Mouse (Mus musculus) liver, embryonic 12.5 days (tissue): ENCODE data around the gene Rps6kb2. TPM values are rescaled to one million over a fixed set of nuclear protein-coding genes. Genes with fewer than 3 reads are reported as not detected.
A peak's percentile ranks its signal among the peaks of the same experiment; 100 is the strongest.

Experiments
- ATAC-seq: fragments of 200-750 bp; cut with Nextera tagmentation; 2 replicates; pipeline ENCODE4 v1.8.0; 2017; ENCODE audit warnings: moderate number of reproducible peaks, mild to moderate bottlenecking, moderate library complexity
- H3K27ac ChIP-seq: fragments of 300-500 bp; sonication (generic); 2 replicates; pipeline ENCODE4 v1.5.1; 2016; ENCODE audit warnings: mild to moderate bottlenecking
- H3K27me3 ChIP-seq: fragments of 300-500 bp; sonication (generic); replicated peaks from 2 replicates; pipeline ENCODE4 v1.6.1; 2016; ENCODE audit warnings: mild to moderate bottlenecking, moderate library complexity
- H3K36me3 ChIP-seq: fragments of 300-500 bp; sonication (generic); 2 replicates; pipeline ENCODE4 v1.6.1; 2016; ENCODE audit warnings: mild to moderate bottlenecking, moderate library complexity
- H3K4me1 ChIP-seq: fragments of 300-500 bp; sonication (generic); 2 replicates; pipeline ENCODE4 v1.6.1; 2016
- H3K4me2 ChIP-seq: fragments of 300-500 bp; sonication (generic); 2 replicates; pipeline ENCODE4 v1.6.1; 2016; ENCODE audit warnings: mild to moderate bottlenecking, moderate library complexity
- H3K4me3 ChIP-seq: fragments of 300-500 bp; sonication (generic); 2 replicates; pipeline ENCODE4 v1.5.1; 2016; ENCODE audit warnings: mild to moderate bottlenecking, moderate library complexity
- H3K9ac ChIP-seq: fragments of 300-500 bp; sonication (generic); 2 replicates; pipeline ENCODE4 v1.6.1; 2016; ENCODE audit warnings: mild to moderate bottlenecking, moderate library complexity
- H3K9me3 ChIP-seq: fragments of 300-500 bp; sonication (generic); replicated peaks from 2 replicates; pipeline ENCODE4 v1.6.1; 2016; ENCODE audit warnings: mild to moderate bottlenecking, moderate library complexity
- WGBS: fragments of 180-500 bp; shearing (Covaris S2); methylation state at CpG from one replicate; pipeline ENCODE4 v1.1.7; 2016; ENCODE audit not compliant: insufficient replicate concordance; 5-methylcytosine and 5-hydroxymethylcytosine counted together
- polyA plus RNA-seq: library from polyadenylated mRNA; unstranded; fragments of >200 nt; fragmentation: Nextera tagmentation; extraction: Ambion mirVana; gene quantifications from 2 replicates; pipeline ENCODE4 v1.2.1, GENCODE M21; 2016

The Rps6kb2 gene
- polyA plus RNA-seq, 1 experiment from 2014 or later: 39.1 TPM

- 61% methylated on average over 6 of the region's 6 CpGs for WGBS
Observed at GRCm38 (mm10) chr19:4119716-4120487, 43.3 kb downstream of the Rps6kb2 start.

GRCm38 (mm10) chr19:4118350-4118749 is 44.8 kb downstream of the Rps6kb2 start:
- Histone ChIP-seq H3K4me2 (no peak overlapping the region), H3K9me3 (no peaks in the 10 kb centered on the region), H3K9ac (no peak overlapping the region), H3K36me3 (peaks cover 48% of the 10 kb centered on the region), H3K27ac (no peak overlapping the region), H3K27me3 (no peaks in the 10 kb centered on the region), H3K4me1 (peaks cover 52% of the 10 kb centered on the region), H3K4me3 (no peak overlapping the region)
- 84% methylated on average over 2 of the region's 2 CpGs for WGBS
- no peak for ATAC-seq

More at GRCm38 (mm10) chr19:4119716-4120487, 43.3 kb downstream of the Rps6kb2 start:
- no peak overlapping the region for H3K27ac ChIP-seq
- H3K9me3 ChIP-seq: no peaks in the 10 kb centered on the region
- H3K4me1 ChIP-seq: peaks cover 53% of the 10 kb centered on the region
- no peaks in the 10 kb centered on the region for H3K27me3 ChIP-seq
- H3K36me3 ChIP-seq: peaks cover 36% of the 10 kb centered on the region
- no peak for ATAC-seq
- no peak overlapping the region for H3K4me3 ChIP-seq
- no peak overlapping the region for H3K9ac ChIP-seq
- H3K4me2 ChIP-seq: peak overlapping the region; percentile 70; the same call in 1 of the 2 replicates

GRCm38 (mm10) chr19:4117006-4117405 is 46.1 kb downstream of the Rps6kb2 start:
- no peaks in the 10 kb centered on the region for H3K9me3 ChIP-seq
- H3K27me3 ChIP-seq: no peaks in the 10 kb centered on the region
- 92% methylated on average over 7 of the region's 7 CpGs for WGBS
- no peak overlapping the region for H3K4me3 ChIP-seq
- no peak overlapping the region for H3K9ac ChIP-seq
- H3K4me2 ChIP-seq: no peak overlapping the region
- no peak for ATAC-seq
- H3K36me3 ChIP-seq: peaks cover 61% of the 10 kb centered on the region
- H3K4me1 ChIP-seq: peaks cover 49% of the 10 kb centered on the region
- H3K27ac ChIP-seq: no peak overlapping the region

- H3K4me3 ChIP-seq: no peak overlapping the region
- no peak overlapping the region for H3K9ac ChIP-seq
- H3K27ac ChIP-seq: no peak overlapping the region
- no peaks in the 10 kb centered on the region for H3K27me3 ChIP-seq
- H3K4me2 ChIP-seq: no peak overlapping the region
- no peak for ATAC-seq
- 80% methylated on average over 11 of the region's 11 CpGs for WGBS
- no peaks in the 10 kb centered on the region for H3K9me3 ChIP-seq
- H3K4me1 ChIP-seq: peaks cover 40% of the 10 kb centered on the region
- peaks cover 61% of the 10 kb centered on the region for H3K36me3 ChIP-seq
Observed at GRCm38 (mm10) chr19:4115816-4116215, 47.3 kb downstream of the Rps6kb2 start.

- no peak overlapping the region for H3K4me2 ChIP-seq
- no peak overlapping the region for H3K27ac ChIP-seq
- no peaks in the 10 kb centered on the region for H3K27me3 ChIP-seq
- no peaks in the 10 kb centered on the region for H3K9me3 ChIP-seq
- H3K4me3 ChIP-seq: no peak overlapping the region
- no peak for ATAC-seq
- H3K36me3 ChIP-seq: peaks cover 61% of the 10 kb centered on the region
- no peak overlapping the region for H3K9ac ChIP-seq
- 91% methylated on average over 10 of the region's 10 CpGs for WGBS
- peaks cover 33% of the 10 kb centered on the region for H3K4me1 ChIP-seq
Observed at GRCm38 (mm10) chr19:4115144-4115543, 48.0 kb downstream of the Rps6kb2 start.

GRCm38 (mm10) chr19:4114551-4114950 is 48.6 kb downstream of the Rps6kb2 start:
- H3K9ac ChIP-seq: peak overlapping the region; percentile 55; the same call in 1 of the 2 replicates
- peaks cover 61% of the 10 kb centered on the region for H3K36me3 ChIP-seq
- H3K27me3 ChIP-seq: no peaks in the 10 kb centered on the region
- no peaks in the 10 kb centered on the region for H3K9me3 ChIP-seq
- WGBS: 87% methylated on average over 10 of the region's 10 CpGs
- peaks cover 27% of the 10 kb centered on the region for H3K4me1 ChIP-seq
- H3K27ac ChIP-seq: 0 out of 2 replicates have a peak overlapping the region, but pooled peaks have one; percentile 66
- peak overlapping the region; percentile 52 for H3K4me2 ChIP-seq
- ATAC-seq: no peak
- no peak overlapping the region for H3K4me3 ChIP-seq

GRCm38 (mm10) chr19:4113806-4114230 is 49.3 kb downstream of the Rps6kb2 start:
- Histone ChIP-seq H3K4me2 (peak overlapping the region; percentile 52), H3K36me3 (peaks cover 59% of the 10 kb centered on the region), H3K4me1 (peaks cover 24% of the 10 kb centered on the region), H3K27ac (peak overlapping the region; percentile 66), H3K27me3 (no peaks in the 10 kb centered on the region), H3K9ac (peak overlapping the region; percentile 55), H3K4me3 (peak overlapping the region; percentile 15; the same call in 1 of the 2 replicates), H3K9me3 (no peaks in the 10 kb centered on the region)
- 14% methylated on average over 5 of the region's 5 CpGs for WGBS
- peak; percentile 20; the same call in 1 of the 2 replicates for ATAC-seq

GRCm38 (mm10) chr19:4113186-4113805 is 49.9 kb downstream of the Rps6kb2 start:
- Histone ChIP-seq H3K4me1 (peaks cover 24% of the 10 kb centered on the region), H3K27ac (peak overlapping the region; percentile 66), H3K9ac (peak overlapping the region; percentile 55), H3K4me2 (peak overlapping the region; percentile 52), H3K9me3 (no peaks in the 10 kb centered on the region), H3K4me3 (peak overlapping the region; percentile 13; the same call in 1 of the 2 replicates), H3K27me3 (no peaks in the 10 kb centered on the region), H3K36me3 (peaks cover 57% of the 10 kb centered on the region)
- 41% methylated on average over 13 of the region's 13 CpGs for WGBS
- peak; percentile 74 for ATAC-seq

GRCm38 (mm10) chr19:4112063-4112960 is 50.8 kb downstream of the Rps6kb2 start:
- no peak overlapping the region for H3K4me2 ChIP-seq
- H3K9ac ChIP-seq: no peak overlapping the region
- WGBS: 86% methylated on average over 26 of the region's 26 CpGs
- H3K27ac ChIP-seq: no peak overlapping the region
- no peaks in the 10 kb centered on the region for H3K9me3 ChIP-seq
- H3K36me3 ChIP-seq: peaks cover 50% of the 10 kb centered on the region
- H3K4me3 ChIP-seq: no peak overlapping the region
- H3K4me1 ChIP-seq: peaks cover 24% of the 10 kb centered on the region
- H3K27me3 ChIP-seq: no peaks in the 10 kb centered on the region
- ATAC-seq: no peak

GRCm38 (mm10) chr19:4108535-4108934 is 54.6 kb downstream of the Rps6kb2 start:
- 77% methylated on average over 9 of the region's 9 CpGs for WGBS
- Histone ChIP-seq H3K4me2 (no peak overlapping the region), H3K9me3 (no peaks in the 10 kb centered on the region), H3K4me3 (no peak overlapping the region), H3K9ac (no peak overlapping the region), H3K27me3 (peaks cover 15% of the 10 kb centered on the region; the same call in 1 of the 2 replicates), H3K27ac (no peak overlapping the region), H3K4me1 (peaks cover 12% of the 10 kb centered on the region), H3K36me3 (peaks cover 15% of the 10 kb centered on the region)
- no peak for ATAC-seq

- H3K4me3 ChIP-seq: no peak overlapping the region
- H3K36me3 ChIP-seq: no peaks in the 10 kb centered on the region
- H3K9ac ChIP-seq: no peak overlapping the region
- H3K4me1 ChIP-seq: no peaks in the 10 kb centered on the region
- WGBS: 81% methylated on average over 14 of the region's 14 CpGs
- ATAC-seq: no peak
- no peak overlapping the region for H3K27ac ChIP-seq
- no peak overlapping the region for H3K4me2 ChIP-seq
- H3K9me3 ChIP-seq: no peaks in the 10 kb centered on the region
- H3K27me3 ChIP-seq: peaks cover 34% of the 10 kb centered on the region
Observed at GRCm38 (mm10) chr19:4106654-4107053, 56.5 kb downstream of the Rps6kb2 start.
